Mouse (Mus musculus) heart, postnatal 0 days (tissue): Measurements from ENCODE around the gene Icam4.

Experiments
- CTCF ChIP-seq: IDR thresholded peaks from 2 replicates; pipeline ENCODE4 v1.5.1; 2016; ENCODE audit warnings: antibody characterized with exemption, control low read depth, low read depth
- EP300 ChIP-seq: IDR thresholded peaks from 2 replicates; pipeline ENCODE4 v1.6.1; 2016; ENCODE audit warnings: antibody characterized with exemption, low read depth

- TF ChIP-seq CTCF (no peak), EP300 (no peak)
Measured at GRCm38 (mm10) chr9:21022288-21022687, 6.9 kb upstream of the Icam4 start.
